Comparison of ENCODE assay signal across 9 mouse cellular contexts in genomic region chr13:45867273-45867672, GRCm38 (mm10).
DNase-seq lines count a peak whose midpoint lies in the region; ATAC-seq and TF ChIP-seq lines count a peak whose summit lies in the region.
"Had no signal": no experiment of that assay in that cellular context is flagged by ENCODE, and none has a peak within 500 bp of the region (broad histone marks: within the 10 kb centered on the region; RNA-seq: fewer than 3 reads in every experiment).

No protein-coding gene starts in this region.

- H3K9me3 ChIP-seq in heart, embryonic 10.5 days = no peaks in the 10 kb centered on the region
- no peaks in the 10 kb centered on the region for H3K9me3 ChIP-seq in liver, embryonic 13.5 days (replicated peaks)

- H3K27me3 ChIP-seq in heart, embryonic 10.5 days (ENCODE audit: insufficient read depth, poor library complexity, severe bottlenecking) = no peaks in the 10 kb centered on the region
- no peaks in the 10 kb centered on the region for H3K27me3 ChIP-seq in heart, adult 2 months (ENCODE audit: control insufficient read depth, insufficient read depth, low read length)
- no peaks in the 10 kb centered on the region for H3K27me3 ChIP-seq in liver, embryonic 13.5 days
- H3K27me3 ChIP-seq in thymus, adult 2 months (ENCODE audit: control insufficient read depth, insufficient read depth, low read length) = no peaks in the 10 kb centered on the region

- peaks cover 10% of the 10 kb centered on the region; the same call in 1 of the 2 replicates for H3K4me1 ChIP-seq in heart, embryonic 10.5 days
- peaks cover 1% of the 10 kb centered on the region for H3K4me1 ChIP-seq in heart, adult 2 months (ENCODE audit: control insufficient read depth, insufficient read depth, low read length)
- H3K4me1 ChIP-seq in liver, embryonic 13.5 days (replicated peaks) = peaks cover 46% of the 10 kb centered on the region
- peaks cover 21% of the 10 kb centered on the region for H3K4me1 ChIP-seq in thymus, adult 2 months (replicated peaks; ENCODE audit: control insufficient read depth, insufficient read depth, low read length)

- TF ChIP-seq POLR2A in heart, adult 2 months (IDR thresholded peaks at IDR 0.05; ENCODE audit: insufficient read depth, low read depth, low read length) = no peak
- TF ChIP-seq POLR2A in thymus, adult 2 months (IDR thresholded peaks at IDR 0.05; ENCODE audit: control insufficient read depth, extremely low read depth, insufficient read depth, low read length, poor library complexity) = no peak

- H3K27ac ChIP-seq in heart, embryonic 10.5 days = peak overlapping the region; percentile 56; the same call in 1 of the 2 replicates
- H3K27ac ChIP-seq in heart, adult 2 months = no peak overlapping the region
- H3K27ac ChIP-seq in liver, embryonic 13.5 days = peak overlapping the region; percentile 36
- H3K27ac ChIP-seq in thymus, adult 2 months (ENCODE audit: control insufficient read depth, insufficient read depth, low read length) = no peak overlapping the region
- H3K27ac ChIP-seq: hindbrain, embryonic 14.5 days had no signal

- H3K4me3 ChIP-seq in heart, embryonic 10.5 days = no peak overlapping the region
- no peak overlapping the region for H3K4me3 ChIP-seq in heart, adult 2 months
- H3K4me3 ChIP-seq in liver, embryonic 13.5 days (replicated peaks) = no peak overlapping the region
- no peak overlapping the region for H3K4me3 ChIP-seq in thymus, adult 2 months (ENCODE audit: control insufficient read depth, insufficient read depth, low read length)

- H3K9ac ChIP-seq in heart, adult 2 months (ENCODE audit: low read depth, low read length) = no peak overlapping the region
- H3K9ac ChIP-seq in liver, embryonic 13.5 days = no peak overlapping the region
- H3K9ac ChIP-seq: hindbrain, embryonic 14.5 days had no signal

- no peak for TF ChIP-seq EP300 in heart, adult 2 months (IDR thresholded peaks at IDR 0.05; ENCODE audit: insufficient read depth, low read depth, low read length)

- no peak for TF ChIP-seq CTCF in heart, adult 2 months (IDR thresholded peaks at IDR 0.05)
- no peak for TF ChIP-seq CTCF in thymus, adult 2 months (IDR thresholded peaks at IDR 0.05; ENCODE audit: borderline replicate concordance, control insufficient read depth, extremely low read depth, insufficient read depth, low read length, poor library complexity)

- peak; percentile 51; the same call in 1 of the 2 replicates for ATAC-seq in liver, embryonic 13.5 days (ENCODE audit: low read depth)
- ATAC-seq in erythroblast, adult 5-6 weeks (replicated peaks; ENCODE audit: low FRiP score, poor library complexity, severe bottlenecking) = no peak

- intact Hi-C loops in heart, adult 2 months (cut with DNase I) = no loop called here

- H3K79me2 ChIP-seq in heart, adult 2 months (replicated peaks; ENCODE audit: control insufficient read depth, insufficient read depth, low read length) = no peaks in the 10 kb centered on the region; the same call in none of the 2 replicates

- H3K36me3 ChIP-seq in heart, embryonic 10.5 days = no peaks in the 10 kb centered on the region
- H3K36me3 ChIP-seq in heart, adult 2 months (ENCODE audit: control insufficient read depth, insufficient read depth, low read length) = peaks cover 5% of the 10 kb centered on the region
- H3K36me3 ChIP-seq in liver, embryonic 13.5 days = no peaks in the 10 kb centered on the region
- H3K36me3 ChIP-seq in thymus, adult 2 months (ENCODE audit: control insufficient read depth, insufficient read depth, low read length) = no peaks in the 10 kb centered on the region

- peak overlapping the region; percentile 42; the same call in 1 of the 2 replicates for H3K4me2 ChIP-seq in liver, embryonic 13.5 days
- H3K4me2 ChIP-seq: hindbrain, embryonic 14.5 days had no signal

- no peak for DNase-seq in heart, embryonic 10.5 days (ENCODE audit: low spot score)
- no peak for DNase-seq in heart, adult 2 months
- DNase-seq in urinary bladder, postnatal 14 days (ENCODE audit: low spot score) = peak; percentile 67
- no peak for DNase-seq in urinary bladder, adult 2 months (ENCODE audit: low spot score)
- no peak for DNase-seq in liver, embryonic 13.5 days
- DNase-seq in thymus, adult 2 months = no peak
- no peak for DNase-seq in layer of hippocampus, adult 8-10 months (ENCODE audit: low spot score in 2 of 2)

- 80% methylated on average over 14 of the region's 14 CpGs for WGBS in heart, embryonic 10.5 days
- WGBS in heart, adult 2 months = 51% methylated on average over 14 of the region's 14 CpGs
- WGBS in liver, embryonic 13.5 days (ENCODE audit: insufficient replicate concordance) = 49% methylated on average over 14 of the region's 14 CpGs
- 42% methylated on average over 14 of the region's 14 CpGs for WGBS in thymus, adult 2 months

Comparison
In these comparisons a context has a peak if more than half of its experiments do, and no peak if none do; other contexts are left out.
1. H3K27ac ChIP-seq: peak in heart, embryonic 10.5 days (single experiment) and liver, embryonic 13.5 days (single experiment); none in heart, adult 2 months (single experiment) and thymus, adult 2 months (single experiment).